Mouse (Mus musculus): Measurements from ENCODE around the gene Zhx3. TPM values are rescaled to one million over a fixed set of nuclear protein-coding genes. Genes with fewer than 3 reads are reported as not detected.

Zhx3 gene
- polyA plus RNA-seq, 1 experiment: 11.6 TPM

DNA sequence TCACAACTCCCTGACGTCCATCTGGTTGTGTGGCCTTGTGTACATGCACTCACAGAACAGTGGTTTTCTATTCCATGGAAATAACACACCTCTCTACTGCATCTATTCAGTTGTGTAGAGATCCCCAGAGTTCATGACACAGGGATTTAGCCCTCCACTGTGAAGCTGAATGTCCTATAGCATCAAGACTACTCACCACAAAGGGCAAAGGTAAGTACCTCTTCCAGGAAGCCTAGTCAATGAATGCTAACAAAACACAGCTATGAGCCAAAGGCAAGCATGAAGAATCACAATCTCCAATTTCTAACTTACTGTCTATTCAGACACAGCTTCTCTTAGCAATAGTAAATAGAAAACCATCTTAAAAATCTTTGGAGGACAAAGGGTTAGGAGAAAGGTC is 25.1 kb downstream of the Zhx3 start:
- TF ChIP-seq CTCF (IDR thresholded peaks at IDR 0.05; ENCODE audit: insufficient read depth, low read length) (no peak), POLR2A (IDR thresholded peaks at IDR 0.05; ENCODE audit: borderline replicate concordance, extremely low read depth, low read depth, low read length) (no peak)
- 91% methylated on average over 1 of the region's 1 CpGs for WGBS
- no peak overlapping the region for H3K4me3 ChIP-seq (replicated peaks; ENCODE audit: extremely low read depth, low read depth, low read length)
- H3K4me1 ChIP-seq (ENCODE audit: control insufficient read depth, insufficient read depth, low read length): peaks cover 4% of the 10 kb centered on the region
- no peak for DNase-seq

DNA sequence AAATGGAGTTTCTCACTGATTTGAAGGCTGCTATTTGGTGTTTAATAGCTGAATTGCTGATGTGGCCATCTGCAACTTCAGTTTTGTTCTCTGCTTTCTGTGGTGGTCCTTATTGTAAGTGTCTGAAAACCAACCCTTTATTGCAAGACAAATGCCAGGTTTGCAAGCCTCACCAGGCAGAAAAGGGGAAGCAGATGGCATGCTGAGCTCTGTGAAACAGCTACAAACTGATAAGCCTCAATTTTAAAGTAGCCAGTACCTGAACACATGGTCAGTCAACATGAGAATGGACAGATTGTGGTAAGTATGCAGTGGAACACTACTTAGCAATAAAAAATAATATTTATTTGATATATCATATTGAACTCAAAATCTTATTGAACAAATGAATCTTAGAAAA is 32.0 kb downstream of the Zhx3 start:
- no peaks in the 10 kb centered on the region for H3K4me1 ChIP-seq (ENCODE audit: control insufficient read depth, insufficient read depth, low read length)
- no peak for DNase-seq
- H3K4me3 ChIP-seq (replicated peaks; ENCODE audit: extremely low read depth, low read depth, low read length): no peak overlapping the region
- TF ChIP-seq POLR2A (IDR thresholded peaks at IDR 0.05; ENCODE audit: borderline replicate concordance, extremely low read depth, low read depth, low read length) (no peak), CTCF (IDR thresholded peaks at IDR 0.05; ENCODE audit: insufficient read depth, low read length) (no peak)

DNA sequence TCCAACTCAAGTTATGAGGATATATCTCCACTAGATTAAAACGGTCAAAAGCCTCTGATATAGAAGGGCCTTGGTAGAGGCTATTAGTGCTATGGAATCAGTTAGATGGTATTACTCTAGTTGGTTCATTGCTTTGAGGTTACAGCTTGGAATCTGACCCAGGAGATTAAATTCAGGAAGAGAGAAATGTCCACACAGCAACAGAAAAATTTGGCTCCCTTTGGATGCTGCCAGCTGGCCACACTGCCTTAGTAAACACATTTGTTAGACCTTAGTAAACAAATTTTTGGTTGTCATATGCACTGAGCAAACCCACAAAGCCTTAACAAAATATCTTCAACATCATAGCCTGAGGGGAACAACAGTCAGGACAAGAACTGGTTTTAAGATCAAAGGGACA is 62.0 kb downstream of the Zhx3 start:
- Histone ChIP-seq H3K4me1 (ENCODE audit: control insufficient read depth, insufficient read depth, low read length) (peaks cover 6% of the 10 kb centered on the region), H3K4me3 (replicated peaks; ENCODE audit: extremely low read depth, low read depth, low read length) (no peak overlapping the region)
- no peak for TF ChIP-seq POLR2A (IDR thresholded peaks at IDR 0.05; ENCODE audit: borderline replicate concordance, extremely low read depth, low read depth, low read length)
- no peak for TF ChIP-seq CTCF (IDR thresholded peaks at IDR 0.05; ENCODE audit: insufficient read depth, low read length)
- no peak for DNase-seq
- WGBS: 77% methylated on average over 1 of the region's 1 CpGs

DNA sequence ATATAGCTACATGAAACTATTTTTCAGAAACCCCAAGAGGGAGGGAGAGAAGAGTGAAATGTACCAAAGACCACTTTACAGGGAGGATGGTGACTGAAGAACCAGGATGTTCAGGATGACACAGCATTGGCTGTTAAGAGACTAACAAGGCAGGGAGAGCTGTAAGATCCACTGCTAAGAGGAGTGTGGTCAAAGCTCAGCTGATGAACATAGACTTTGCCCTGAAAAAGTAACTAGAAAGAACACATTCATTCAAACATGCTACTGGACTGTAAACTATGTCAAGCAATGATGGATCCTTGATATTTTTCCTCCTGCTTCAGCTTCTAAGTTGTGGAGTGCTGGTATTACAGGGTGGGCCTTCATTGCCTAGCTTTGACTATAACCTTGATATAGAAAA is 62.4 kb downstream of the Zhx3 start:
- no peak overlapping the region for H3K4me3 ChIP-seq (replicated peaks; ENCODE audit: extremely low read depth, low read depth, low read length)
- TF ChIP-seq CTCF (IDR thresholded peaks at IDR 0.05; ENCODE audit: insufficient read depth, low read length) (no peak), POLR2A (IDR thresholded peaks at IDR 0.05; ENCODE audit: borderline replicate concordance, extremely low read depth, low read depth, low read length) (no peak)
- DNase-seq: no peak
- peaks cover 6% of the 10 kb centered on the region for H3K4me1 ChIP-seq (ENCODE audit: control insufficient read depth, insufficient read depth, low read length)

DNA sequence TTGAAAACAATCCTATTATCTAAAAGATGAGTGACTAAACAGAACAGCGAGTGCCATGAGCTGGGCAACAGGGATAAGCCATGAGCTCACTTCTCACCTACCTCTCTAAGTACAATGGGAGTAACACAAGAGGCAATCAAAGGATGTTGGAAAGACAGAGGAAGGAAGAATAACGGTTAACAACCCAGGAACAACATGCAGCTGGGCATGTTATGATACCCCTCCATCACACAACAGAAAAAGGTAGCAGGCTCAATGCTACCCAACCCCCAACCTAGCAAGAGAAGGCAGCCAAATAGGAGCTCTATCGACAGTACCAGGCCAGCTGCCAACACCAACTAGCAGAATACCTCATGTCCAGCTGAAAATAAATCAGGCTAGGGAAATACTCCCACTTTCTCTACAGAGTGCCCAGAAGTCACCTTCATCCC is 66.7 kb downstream of the Zhx3 start:
- DNase-seq: peak; percentile 41
- Histone ChIP-seq H3K4me3 (replicated peaks; ENCODE audit: extremely low read depth, low read depth, low read length) (no peak overlapping the region), H3K4me1 (ENCODE audit: control insufficient read depth, insufficient read depth, low read length) (peaks cover 18% of the 10 kb centered on the region)
- TF ChIP-seq POLR2A (IDR thresholded peaks at IDR 0.05; ENCODE audit: borderline replicate concordance, extremely low read depth, low read depth, low read length): no peak
- no peak for TF ChIP-seq CTCF (IDR thresholded peaks at IDR 0.05; ENCODE audit: insufficient read depth, low read length)
- 23% methylated on average over 3 of the region's 3 CpGs for WGBS

DNA sequence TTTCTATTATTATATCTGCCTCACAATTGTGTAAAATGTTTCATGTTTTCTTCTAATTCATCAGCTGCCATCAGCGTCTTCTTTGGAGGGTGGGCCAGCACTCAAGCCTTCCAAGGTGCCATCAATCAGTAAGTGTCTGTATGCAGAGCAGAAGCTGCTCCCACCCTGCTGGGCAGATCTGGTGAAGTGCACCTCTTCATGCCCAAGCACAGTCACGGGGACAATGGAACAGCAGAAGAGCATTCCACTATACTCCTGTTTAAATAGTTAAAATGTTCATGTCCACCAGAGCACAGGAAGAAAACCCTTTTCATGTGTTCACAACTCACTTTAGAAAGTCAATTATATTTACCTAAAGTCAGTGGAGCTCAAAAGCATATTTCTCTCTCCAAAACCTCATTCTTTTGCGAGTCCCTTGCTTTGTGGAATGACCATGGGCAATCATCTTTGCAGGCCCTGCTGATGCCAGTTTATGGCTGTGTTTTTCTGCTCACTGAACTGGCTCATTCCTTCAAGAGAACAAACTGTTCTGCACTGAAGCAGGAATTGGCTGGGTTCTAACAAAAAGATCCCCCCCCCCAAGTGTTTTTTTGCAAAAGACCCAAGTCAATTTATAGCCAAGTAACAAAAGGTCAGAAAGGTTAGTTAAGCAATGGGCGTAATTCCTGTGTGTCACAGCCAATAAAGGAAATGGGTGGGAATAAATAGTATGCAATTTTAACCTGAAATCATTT is 67.8 kb downstream of the Zhx3 start:
- Histone ChIP-seq H3K4me1 (ENCODE audit: control insufficient read depth, insufficient read depth, low read length) (peaks cover 18% of the 10 kb centered on the region), H3K4me3 (replicated peaks; ENCODE audit: extremely low read depth, low read depth, low read length) (no peak overlapping the region)
- no peak for TF ChIP-seq CTCF (IDR thresholded peaks at IDR 0.05; ENCODE audit: insufficient read depth, low read length)
- TF ChIP-seq POLR2A (IDR thresholded peaks at IDR 0.05; ENCODE audit: borderline replicate concordance, extremely low read depth, low read depth, low read length): no peak
- DNase-seq: no peak
- 32% methylated on average over 4 of the region's 4 CpGs for WGBS

DNA sequence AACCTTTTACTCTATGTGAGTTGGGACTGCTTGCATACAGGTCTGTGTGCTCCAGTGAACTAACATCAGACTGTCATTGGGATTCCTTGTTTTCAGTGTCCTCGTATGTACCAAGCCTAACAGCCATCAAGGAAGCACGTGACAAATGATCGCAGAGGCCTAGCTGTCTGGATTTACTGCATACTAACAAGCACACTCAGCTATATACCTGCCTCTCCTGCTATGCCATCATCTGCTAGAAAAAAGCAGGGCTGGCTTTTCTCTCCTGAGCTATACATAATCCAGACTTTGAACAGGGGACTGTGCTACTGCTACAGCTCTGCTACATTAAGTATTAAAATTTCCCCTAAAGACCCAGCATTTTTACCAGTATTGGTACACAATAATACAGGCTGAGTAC is 70.5 kb downstream of the Zhx3 start:
- DNase-seq: no peak
- WGBS: 92% methylated on average over 3 of the region's 3 CpGs
- H3K4me3 ChIP-seq (replicated peaks; ENCODE audit: extremely low read depth, low read depth, low read length): no peak overlapping the region
- peaks cover 21% of the 10 kb centered on the region for H3K4me1 ChIP-seq (ENCODE audit: control insufficient read depth, insufficient read depth, low read length)
- TF ChIP-seq CTCF (IDR thresholded peaks at IDR 0.05; ENCODE audit: insufficient read depth, low read length) (no peak), POLR2A (IDR thresholded peaks at IDR 0.05; ENCODE audit: borderline replicate concordance, extremely low read depth, low read depth, low read length) (no peak)

DNA sequence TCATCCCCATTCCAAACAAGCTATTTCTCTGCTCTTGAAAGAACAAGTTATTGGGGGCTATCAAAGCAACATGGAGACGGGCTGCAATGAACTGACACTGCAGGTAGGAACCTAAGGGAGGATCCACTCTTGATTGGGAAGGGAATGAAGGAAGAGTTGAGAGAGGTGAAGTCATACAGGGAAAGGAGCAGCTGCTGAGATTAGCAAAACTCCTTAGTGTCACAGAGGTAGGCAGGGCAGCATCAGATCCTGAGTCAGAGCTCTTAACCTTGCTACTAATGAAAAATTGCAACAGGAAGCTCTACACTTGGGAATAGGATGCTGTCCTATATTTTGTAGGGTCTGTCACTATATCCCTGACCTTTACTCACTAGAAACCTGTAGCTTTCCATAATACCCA is 71.8 kb downstream of the Zhx3 start:
- DNase-seq: no peak
- H3K4me3 ChIP-seq (replicated peaks; ENCODE audit: extremely low read depth, low read depth, low read length): no peak overlapping the region
- peaks cover 17% of the 10 kb centered on the region for H3K4me1 ChIP-seq (ENCODE audit: control insufficient read depth, insufficient read depth, low read length)
- 98% methylated on average over 1 of the region's 1 CpGs for WGBS
- no peak for TF ChIP-seq POLR2A (IDR thresholded peaks at IDR 0.05; ENCODE audit: borderline replicate concordance, extremely low read depth, low read depth, low read length)
- no peak for TF ChIP-seq CTCF (IDR thresholded peaks at IDR 0.05; ENCODE audit: insufficient read depth, low read length)

DNA sequence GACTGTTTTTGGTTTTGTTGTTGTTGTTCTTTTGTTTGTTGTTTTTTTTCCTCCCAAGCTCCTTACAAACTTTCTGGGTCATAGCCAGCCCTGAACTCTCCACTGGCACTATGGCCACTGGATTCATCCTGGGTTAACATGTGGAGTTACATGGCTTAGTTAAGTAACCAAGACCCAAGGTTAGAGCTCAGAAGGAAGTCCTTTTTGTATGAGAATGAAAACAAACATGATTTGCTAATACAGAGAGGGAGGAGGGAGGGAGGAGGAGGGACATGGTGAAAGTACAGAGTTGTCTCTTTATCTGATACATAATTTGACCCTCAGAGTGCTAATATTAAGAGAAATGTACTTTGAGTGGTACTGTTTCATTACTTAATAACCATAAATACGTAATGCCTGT is 74.6 kb downstream of the Zhx3 start:
- 70% methylated on average over 1 of the region's 1 CpGs for WGBS
- Histone ChIP-seq H3K4me3 (replicated peaks; ENCODE audit: extremely low read depth, low read depth, low read length) (no peak overlapping the region), H3K4me1 (ENCODE audit: control insufficient read depth, insufficient read depth, low read length) (peaks cover 5% of the 10 kb centered on the region)
- no peak for DNase-seq
- no peak for TF ChIP-seq POLR2A (IDR thresholded peaks at IDR 0.05; ENCODE audit: borderline replicate concordance, extremely low read depth, low read depth, low read length)
- no peak for TF ChIP-seq CTCF (IDR thresholded peaks at IDR 0.05; ENCODE audit: insufficient read depth, low read length)

DNA sequence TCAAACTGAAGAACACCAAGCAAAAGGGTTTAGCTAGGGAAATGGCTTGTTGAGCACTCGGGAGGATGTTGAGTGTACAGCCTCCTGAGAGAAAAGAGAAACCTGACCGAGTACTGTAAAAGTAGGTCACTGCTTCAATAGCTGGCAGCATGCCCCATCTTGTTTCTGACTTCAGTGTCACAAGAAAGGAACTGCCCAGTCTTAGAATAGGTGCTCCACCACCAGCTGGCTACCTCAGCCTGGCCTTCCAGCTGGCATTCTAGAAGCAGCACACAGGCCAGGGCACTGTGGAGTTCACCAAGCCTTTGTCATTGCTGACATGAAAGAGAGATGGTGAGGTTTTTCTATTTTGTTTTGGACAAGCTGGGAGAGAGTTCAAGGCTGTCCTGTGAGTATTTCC is 75.8 kb downstream of the Zhx3 start:
- DNase-seq: peak; percentile 64
- no peak for TF ChIP-seq CTCF (IDR thresholded peaks at IDR 0.05; ENCODE audit: insufficient read depth, low read length)
- TF ChIP-seq POLR2A (IDR thresholded peaks at IDR 0.05; ENCODE audit: borderline replicate concordance, extremely low read depth, low read depth, low read length): no peak
- no peak overlapping the region for H3K4me3 ChIP-seq (replicated peaks; ENCODE audit: extremely low read depth, low read depth, low read length)
- peaks cover 9% of the 10 kb centered on the region for H3K4me1 ChIP-seq (ENCODE audit: control insufficient read depth, insufficient read depth, low read length)
- WGBS: 12% methylated on average over 2 of the region's 2 CpGs

Measured in lung, adult 2 months (tissue).